Comparison of ENCODE assay signal across 12 mouse cellular contexts in the genomic region with DNA sequence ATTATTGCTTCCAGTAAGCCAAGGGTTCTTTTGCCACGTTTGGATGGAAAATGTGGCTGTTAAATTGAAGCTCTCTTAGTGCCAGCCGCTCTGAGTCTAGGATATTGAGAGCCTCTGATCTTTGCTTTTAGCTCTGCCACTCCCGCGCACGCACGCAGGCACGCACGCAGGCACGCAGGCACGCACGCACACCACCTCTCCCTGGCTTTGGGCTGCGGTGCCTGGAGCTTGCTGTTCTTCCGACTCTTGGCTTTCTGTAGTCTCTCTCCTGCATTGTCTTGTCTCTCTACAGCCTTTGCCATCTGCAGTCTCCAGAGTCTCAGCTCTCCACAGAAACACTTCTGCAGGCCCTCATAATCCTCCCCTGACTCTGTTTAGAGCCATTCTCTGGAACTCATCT.
A peak's percentile ranks its signal among the peaks of the same experiment; 100 is the strongest.
DNase-seq lines count a peak whose midpoint lies in the region; ATAC-seq and TF ChIP-seq lines count a peak whose summit lies in the region.
"Had no signal": no experiment of that assay in that cellular context is flagged by ENCODE, and none has a peak within 500 bp of the region (broad histone marks: within the 10 kb centered on the region; RNA-seq: fewer than 3 reads in every experiment).

No protein-coding gene starts in this region.

- DNase-seq in hindbrain, embryonic 10.5 days (ENCODE audit: low spot score), result no peak
- DNase-seq in MN1 (ENCODE audit: low spot score), result peak; percentile 58
- no peak for DNase-seq in cerebellum, postnatal 4 days (ENCODE audit: low spot score in 2 of 2)
- DNase-seq in spleen, adult 12 weeks (ENCODE audit: low spot score), result no peak
- DNase-seq: lung, postnatal 4 days had no signal

- H3K4me2 ChIP-seq in hindbrain, embryonic 13.5 days, result peak overlapping the region; percentile 23
- peak overlapping the region; percentile 30 for H3K4me2 ChIP-seq in limb, embryonic 12.5 days
- H3K4me2 ChIP-seq: heart, embryonic 15.5 days; liver, embryonic 11.5 days had no signal

- H3K9ac ChIP-seq in hindbrain, embryonic 13.5 days, result peak overlapping the region; percentile 39; the same call in 1 of the 2 replicates
- H3K9ac ChIP-seq in limb, embryonic 12.5 days (replicated peaks), result no peak overlapping the region
- H3K9ac ChIP-seq: heart, embryonic 15.5 days had no signal

- no peak overlapping the region for H3K4me3 ChIP-seq in hindbrain, embryonic 13.5 days
- no peak overlapping the region for H3K4me3 ChIP-seq in hindbrain, embryonic 10.5 days
- H3K4me3 ChIP-seq in E14TG2a.4 (replicated peaks; ENCODE audit: low read length), result peak overlapping the region; percentile 18
- no peak overlapping the region for H3K4me3 ChIP-seq in limb, embryonic 12.5 days (replicated peaks)
- H3K4me3 ChIP-seq: heart, embryonic 15.5 days; myocyte had no signal

- no peaks in the 10 kb centered on the region for H3K36me3 ChIP-seq in hindbrain, embryonic 13.5 days
- H3K36me3 ChIP-seq in hindbrain, embryonic 10.5 days, result no peaks in the 10 kb centered on the region
- H3K36me3 ChIP-seq in E14TG2a.4 (ENCODE audit: insufficient read depth, low read length), result no peaks in the 10 kb centered on the region
- H3K36me3 ChIP-seq in limb, embryonic 12.5 days, result no peaks in the 10 kb centered on the region
- H3K36me3 ChIP-seq: heart, embryonic 15.5 days had no signal

- TF ChIP-seq CTCF in E14TG2a.4 (conservative IDR thresholded peaks at IDR 0.05; ENCODE audit: low read length), result no peak

- 74% methylated on average over 13 of the region's 13 CpGs for WGBS in hindbrain, embryonic 13.5 days
- 84% methylated on average over 13 of the region's 13 CpGs for WGBS in hindbrain, embryonic 10.5 days
- WGBS in limb, embryonic 12.5 days, result 48% methylated on average over 13 of the region's 13 CpGs

- 0 out of 2 replicates have a peak, but pooled peaks have one; percentile 30 for ATAC-seq in hindbrain, embryonic 13.5 days (ENCODE audit: low FRiP score)
- no peak for ATAC-seq in limb, embryonic 12.5 days (ENCODE audit: insufficient number of reproducible peaks, insufficient read depth, low FRiP score, low TSS enrichment, low read depth)
- no peak for ATAC-seq in granulocyte monocyte progenitor cell, adult 5-6 weeks (replicated peaks; ENCODE audit: poor library complexity, severe bottlenecking)

- H3K27me3 ChIP-seq in hindbrain, embryonic 13.5 days, result no peaks in the 10 kb centered on the region
- no peaks in the 10 kb centered on the region for H3K27me3 ChIP-seq in hindbrain, embryonic 10.5 days (ENCODE audit: insufficient read depth, poor library complexity, severe bottlenecking)
- peaks cover 2% of the 10 kb centered on the region for H3K27me3 ChIP-seq in E14TG2a.4 (ENCODE audit: insufficient read depth, low read length)
- H3K27me3 ChIP-seq in limb, embryonic 12.5 days, result no peaks in the 10 kb centered on the region
- H3K27me3 ChIP-seq: heart, embryonic 15.5 days had no signal

- H3K27ac ChIP-seq in hindbrain, embryonic 13.5 days, result peak overlapping the region; percentile 79
- H3K27ac ChIP-seq in hindbrain, embryonic 10.5 days, result no peak overlapping the region
- no peak overlapping the region for H3K27ac ChIP-seq in limb, embryonic 12.5 days
- H3K27ac ChIP-seq: heart, embryonic 15.5 days had no signal

- H3K9me3 ChIP-seq in hindbrain, embryonic 13.5 days, result no peaks in the 10 kb centered on the region
- H3K9me3 ChIP-seq in hindbrain, embryonic 10.5 days, result no peaks in the 10 kb centered on the region
- H3K9me3 ChIP-seq in E14TG2a.4 (ENCODE audit: low read length), result no peaks in the 10 kb centered on the region
- no peaks in the 10 kb centered on the region for H3K9me3 ChIP-seq in limb, embryonic 12.5 days
- H3K9me3 ChIP-seq: heart, embryonic 15.5 days had no signal

- peaks cover 31% of the 10 kb centered on the region for H3K4me1 ChIP-seq in hindbrain, embryonic 13.5 days (replicated peaks)
- H3K4me1 ChIP-seq in hindbrain, embryonic 10.5 days (replicated peaks), result peaks cover 10% of the 10 kb centered on the region
- no peaks in the 10 kb centered on the region for H3K4me1 ChIP-seq in E14TG2a.4 (replicated peaks; ENCODE audit: low read depth, low read length)
- H3K4me1 ChIP-seq in limb, embryonic 12.5 days (replicated peaks), result peaks cover 20% of the 10 kb centered on the region
